Mouse (Mus musculus) myocyte (in vitro differentiated cells): ENCODE measurements around the gene Lctl.
"Not testable (repeated sequence)": the region's sequence is repeated elsewhere in the genome, so short reads cannot be mapped to it uniquely, and the experiment has no call there.

Source experiments
- CEBPB ChIP-seq: IDR thresholded peaks from 2 replicates; pipeline ENCODE4 v1.6.1; 2011; ENCODE audit warnings: mild to moderate bottlenecking, moderate library complexity; ENCODE audit not compliant: poor library complexity, insufficient read depth, severe bottlenecking
- E2F4 ChIP-seq: IDR thresholded peaks from one replicate; pipeline ENCODE4 v1.6.1; 2011; ENCODE audit warnings: mild to moderate bottlenecking, control low read depth, moderate library complexity; ENCODE audit not compliant: insufficient read depth
- MAX ChIP-seq: IDR thresholded peaks from one replicate; pipeline ENCODE4 v1.6.1; 2011; ENCODE audit warnings: low read depth, mild to moderate bottlenecking, control low read depth
- MYOD1 ChIP-seq, 3 experiments: IDR thresholded peaks; one replicate each; pipeline ENCODE4 v1.6.1; 2011; ENCODE audit warnings: control low read depth in 2 of 3, low read depth in 2 of 3, mild to moderate bottlenecking in 2 of 3, moderate library complexity in 1 of 3; ENCODE audit not compliant: insufficient read length in 2 of 3, control insufficient read depth in 1 of 3
- MYOG ChIP-seq, 3 experiments: IDR thresholded peaks; one replicate each; pipeline ENCODE4 v1.6.1; 2011; ENCODE audit warnings: control low read depth in 2 of 3, low read depth in 2 of 3, mild to moderate bottlenecking in 2 of 3; ENCODE audit not compliant: insufficient read length in 2 of 3, control insufficient read depth in 1 of 3, insufficient read depth in 1 of 3
- POLR2A ChIP-seq: IDR thresholded peaks from one replicate; pipeline ENCODE4 v1.6.1; 2011; ENCODE audit warnings: low read depth, mild to moderate bottlenecking, control low read depth, moderate library complexity; ENCODE audit not compliant: insufficient read length
- POLR2AphosphoS2 ChIP-seq: IDR thresholded peaks from one replicate; pipeline ENCODE4 v1.6.1; 2011; ENCODE audit warnings: low read depth, control low read depth; ENCODE audit not compliant: insufficient read length
- REST ChIP-seq: IDR thresholded peaks from one replicate; pipeline ENCODE4 v1.6.1; 2011; ENCODE audit warnings: mild to moderate bottlenecking, control low read depth, moderate library complexity; ENCODE audit not compliant: insufficient read depth, insufficient read length
- SRF ChIP-seq: IDR thresholded peaks from one replicate; pipeline ENCODE4 v1.6.1; 2011; ENCODE audit warnings: low read depth; ENCODE audit not compliant: control insufficient read depth, insufficient read length
- TCF12 ChIP-seq: IDR thresholded peaks from one replicate; pipeline ENCODE4 v1.6.1; 2011; ENCODE audit warnings: mild to moderate bottlenecking, control low read depth; ENCODE audit not compliant: poor library complexity, insufficient read depth, severe bottlenecking
- TCF3 ChIP-seq: IDR thresholded peaks from one replicate; pipeline ENCODE4 v1.6.1; 2011; ENCODE audit warnings: low read depth, control low read depth; ENCODE audit not compliant: insufficient read length
- USF1 ChIP-seq: IDR thresholded peaks from one replicate; pipeline ENCODE4 v1.6.1; 2011; ENCODE audit warnings: low read depth, mild to moderate bottlenecking, control low read depth, moderate library complexity

- TF ChIP-seq MYOG (IDR thresholded peaks at IDR 0.05; ENCODE audit: control insufficient read depth in 1 of 3, insufficient read depth in 1 of 3, insufficient read length in 2 of 3, low read depth in 2 of 3); MAX; POLR2A; TCF12; USF1; E2F4; POLR2AphosphoS2; SRF; MYOD1 (IDR thresholded peaks at IDR 0.05; ENCODE audit: control insufficient read depth in 1 of 3, insufficient read length in 2 of 3, low read depth in 2 of 3); TCF3; CEBPB; REST: not testable (repeated sequence)
Observed at GRCm38 (mm10) chr9:64138896-64139295, 21.9 kb downstream of the Lctl start.
